Mouse (Mus musculus) testis, postnatal 14 days (tissue): ENCODE data around the gene Slc22a8.
A peak's percentile ranks its signal among the peaks of the same experiment; 100 is the strongest.

ENCODE experiments used
- DNase-seq: peaks from one replicate; pipeline ENCODE4 v3.0.0; 2021; ENCODE audit warnings: low spot score

Gene Slc22a8

DNA sequence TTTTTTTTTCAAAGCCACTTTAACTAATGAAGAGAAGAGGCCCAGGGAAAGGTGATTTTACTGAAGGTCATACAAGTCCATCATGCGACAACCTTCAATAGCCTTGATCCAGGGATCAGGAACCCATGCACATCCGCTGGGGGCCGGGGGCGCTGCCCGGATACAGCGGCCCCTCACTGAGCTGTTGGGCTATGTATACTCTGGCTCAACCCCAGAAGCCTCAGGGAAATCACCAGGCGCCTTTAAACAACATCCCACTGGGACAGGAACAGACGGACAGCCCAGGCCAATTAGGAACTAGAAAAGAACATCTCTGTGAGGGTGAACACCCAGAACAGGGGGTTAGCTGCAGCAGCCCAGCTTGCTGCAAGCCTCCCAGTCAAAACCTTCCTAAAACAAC, at the start of gene Slc22a8:
Slc22a8 (plus strand) TSS at position 301 of the 400 bp plus-strand sequence.
- no peak for DNase-seq

DNA sequence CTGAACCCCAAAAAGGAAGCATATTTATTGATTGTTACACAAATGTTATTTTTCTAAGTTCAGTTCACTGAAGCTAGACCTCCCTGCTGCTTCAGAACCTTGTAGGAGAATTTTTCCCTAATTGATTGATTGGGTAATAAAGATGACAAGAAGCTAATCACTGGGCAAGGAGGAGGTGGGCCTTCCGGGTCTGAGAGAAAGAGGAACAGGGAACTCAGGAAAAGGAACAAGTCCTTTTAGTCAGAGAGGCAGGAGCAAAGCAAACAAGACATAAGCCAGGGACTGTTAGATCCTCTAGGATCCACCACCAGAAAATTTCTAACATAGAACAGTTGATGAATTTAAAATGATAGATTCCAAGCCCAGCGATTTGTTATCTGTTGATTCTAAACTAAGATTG, 32.2 kb upstream of the Slc22a8 start:
- DNase-seq, result no peak

DNA sequence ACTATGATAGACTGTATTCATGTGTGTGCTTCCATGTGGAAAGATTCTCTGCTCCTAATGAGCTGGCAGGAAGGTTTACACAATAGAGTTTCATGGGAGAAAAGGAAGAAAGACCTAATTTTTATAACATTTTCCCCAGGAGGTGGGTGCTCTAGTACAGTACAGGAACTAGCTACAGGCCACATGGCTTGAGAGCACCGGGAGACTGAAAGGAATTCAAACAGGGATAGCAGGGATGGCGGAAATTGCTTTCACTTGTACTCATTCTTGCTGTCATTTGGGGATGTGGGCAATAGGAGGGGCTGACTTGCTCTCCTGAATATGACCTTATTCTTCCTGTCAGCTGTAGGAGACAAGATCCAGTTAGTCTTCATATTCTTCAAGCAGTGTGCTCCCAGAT, 27.0 kb upstream of the Slc22a8 start:
- DNase-seq, result no peak

DNA sequence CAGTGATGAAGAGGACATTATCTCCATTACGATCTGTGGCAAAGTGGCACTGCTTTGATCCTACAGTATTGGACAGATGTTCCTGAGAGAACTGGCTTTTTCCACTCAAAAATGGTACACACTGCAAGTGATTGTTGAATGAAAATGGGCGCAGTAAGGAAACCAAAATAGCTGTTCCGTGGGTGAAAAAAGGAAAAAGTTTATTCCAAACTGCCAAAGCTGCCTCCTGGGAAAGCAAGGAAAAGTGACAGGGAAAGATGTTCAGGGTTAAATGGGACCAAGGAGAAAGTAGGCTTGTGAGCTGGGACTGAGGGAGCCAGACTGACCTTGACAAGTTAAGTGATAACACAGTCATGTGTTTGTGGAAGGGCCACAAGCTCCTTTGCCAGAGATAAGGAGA, 26.6 kb upstream of the Slc22a8 start:
- peak; percentile 19 for DNase-seq

DNA sequence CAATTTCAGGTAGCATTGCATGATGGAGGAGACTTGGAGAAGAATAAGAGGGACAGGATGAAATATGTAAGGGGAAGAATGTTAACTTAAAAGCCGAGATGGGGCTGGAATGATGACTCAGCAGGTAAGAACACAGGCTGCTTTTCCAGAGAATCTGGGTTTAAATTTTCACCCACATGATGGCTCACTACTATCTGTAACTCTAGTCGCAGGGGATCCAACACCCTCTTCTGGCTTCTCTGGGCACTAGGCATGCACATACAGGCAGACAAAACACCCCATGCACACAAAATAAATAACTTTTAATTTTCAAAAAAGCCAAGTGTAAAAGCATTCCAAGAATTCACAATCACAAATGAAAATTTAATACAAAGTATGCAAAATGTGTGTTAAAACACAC, 25.8 kb upstream of the Slc22a8 start:
- no peak for DNase-seq

DNA sequence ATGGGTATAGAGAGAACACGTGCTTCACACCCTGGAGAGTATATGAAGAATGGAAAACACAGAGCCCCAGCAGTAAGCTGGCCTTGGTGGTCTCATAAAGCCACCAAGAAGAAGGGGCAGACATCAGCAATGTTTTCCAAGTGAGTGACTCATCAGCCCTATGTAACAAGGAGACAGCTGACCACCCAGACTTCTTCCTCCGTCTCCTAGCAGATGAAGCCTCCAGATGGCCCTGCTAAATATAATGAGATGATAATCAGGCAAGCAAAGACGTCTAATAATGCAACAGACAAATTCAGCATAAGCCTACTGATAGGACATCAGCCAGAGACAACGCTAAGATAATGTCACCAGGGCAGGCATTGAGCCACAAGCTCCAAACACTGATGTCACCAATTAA, 25.1 kb upstream of the Slc22a8 start:
- no peak for DNase-seq

DNA sequence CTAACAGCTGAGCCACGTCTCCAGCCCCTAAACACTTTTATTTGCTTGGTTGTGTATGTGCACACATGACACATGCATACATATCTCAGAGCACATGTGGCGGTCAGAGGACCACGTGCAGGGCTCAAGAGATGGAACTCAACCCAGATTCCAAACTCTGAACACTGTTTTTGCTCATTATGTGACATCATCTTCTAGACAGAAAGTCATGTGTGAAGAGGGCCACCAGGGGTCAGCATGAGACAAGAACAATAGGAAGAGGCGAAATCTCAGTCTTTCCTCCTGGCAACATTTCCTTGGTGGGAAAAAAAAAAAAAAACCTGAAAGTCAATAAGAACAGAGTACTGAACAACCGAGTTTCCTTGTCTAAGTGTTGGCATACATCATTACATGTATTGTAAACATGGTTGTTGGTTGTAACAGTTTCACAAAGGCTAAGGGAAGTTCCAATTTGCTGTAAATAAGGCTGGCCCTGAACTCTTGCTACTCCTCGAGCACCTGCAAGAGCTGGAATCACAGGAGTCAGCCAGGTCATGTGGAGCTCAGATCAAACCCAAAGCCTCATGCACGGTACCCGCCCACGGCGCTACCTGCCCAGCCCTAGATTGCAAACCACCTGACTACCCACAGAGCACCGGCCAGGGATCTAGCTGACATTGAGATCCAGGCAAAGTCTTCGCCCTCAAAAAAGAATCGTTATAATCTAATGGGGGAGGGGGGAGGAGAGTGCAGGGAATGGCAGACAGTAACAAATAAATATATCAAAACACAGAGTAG, 23.8 kb upstream of the Slc22a8 start:
- DNase-seq, result no peak

DNA sequence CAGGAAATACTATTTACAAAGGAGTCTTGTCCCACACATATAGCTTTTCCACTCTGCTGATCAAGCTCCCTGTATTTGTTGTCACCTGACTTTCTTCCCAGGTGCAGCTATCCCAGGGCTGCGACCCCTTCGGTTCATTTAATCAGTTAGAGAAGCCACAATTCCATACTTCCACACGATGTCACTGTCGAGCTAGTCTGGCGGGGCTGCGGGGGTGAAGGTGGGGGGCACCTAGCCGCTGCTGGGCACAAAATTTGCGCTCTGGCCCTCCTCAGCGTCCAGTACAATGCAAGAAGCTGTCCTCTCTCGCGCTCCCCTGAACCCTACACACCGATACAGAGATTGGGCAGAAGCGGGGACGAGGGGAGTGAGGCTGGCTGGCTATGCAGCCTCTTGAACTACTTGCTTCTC, 21.6 kb upstream of the Slc22a8 start:
- no peak for DNase-seq

DNA sequence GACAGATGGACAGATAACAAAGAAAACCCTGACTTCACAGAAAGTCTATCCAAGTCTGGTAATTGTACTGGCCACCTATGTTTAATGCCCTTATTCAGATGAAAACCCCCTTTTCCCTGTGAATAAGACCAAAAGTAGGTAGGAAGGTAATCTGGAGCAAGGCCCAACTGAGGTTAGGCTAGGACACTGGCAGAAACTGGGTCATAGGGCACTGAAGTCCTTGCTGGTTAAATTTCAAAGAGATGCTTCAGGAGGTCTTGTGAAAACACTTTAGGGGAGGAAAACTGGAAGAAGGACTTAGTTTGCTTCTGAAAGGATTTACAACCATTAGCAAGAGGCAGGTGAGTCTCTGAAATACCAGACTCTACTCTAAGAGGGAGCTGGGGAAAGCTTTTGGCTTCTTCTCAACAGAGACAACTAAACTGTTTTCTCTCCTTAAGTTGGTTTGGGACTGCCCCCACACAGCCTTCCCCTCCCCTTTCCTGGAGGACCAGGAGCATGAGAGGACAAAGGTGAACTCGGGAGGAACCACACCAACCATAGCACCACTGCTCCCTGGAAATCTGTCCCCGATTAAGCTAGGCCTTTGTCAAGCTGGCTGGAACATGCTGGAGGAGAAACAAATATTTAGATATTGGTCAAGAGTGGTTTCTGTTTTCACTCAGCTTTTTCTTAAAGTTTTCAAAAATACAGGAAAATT, 20.6 kb upstream of the Slc22a8 start:
- no peak for DNase-seq

DNA sequence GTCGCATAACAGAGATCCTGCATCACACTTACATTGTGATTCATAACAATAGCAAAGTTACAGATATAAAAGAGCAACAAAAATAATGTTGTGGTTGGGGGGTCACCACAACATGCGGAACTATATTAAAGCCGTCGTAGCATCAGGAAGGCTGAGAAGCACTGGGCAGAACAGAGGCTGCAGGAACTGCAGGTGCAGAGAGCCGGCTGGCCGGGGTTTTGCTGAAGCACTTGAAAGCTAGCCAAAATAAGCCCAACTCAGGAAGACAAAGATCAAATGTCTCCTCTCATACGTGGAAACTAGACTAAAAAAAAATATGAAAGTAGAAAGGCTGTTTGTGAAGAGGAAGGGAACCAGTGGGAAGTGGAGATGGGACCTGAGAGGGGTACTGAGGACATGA, 19.3 kb upstream of the Slc22a8 start:
- DNase-seq, result no peak

DNA sequence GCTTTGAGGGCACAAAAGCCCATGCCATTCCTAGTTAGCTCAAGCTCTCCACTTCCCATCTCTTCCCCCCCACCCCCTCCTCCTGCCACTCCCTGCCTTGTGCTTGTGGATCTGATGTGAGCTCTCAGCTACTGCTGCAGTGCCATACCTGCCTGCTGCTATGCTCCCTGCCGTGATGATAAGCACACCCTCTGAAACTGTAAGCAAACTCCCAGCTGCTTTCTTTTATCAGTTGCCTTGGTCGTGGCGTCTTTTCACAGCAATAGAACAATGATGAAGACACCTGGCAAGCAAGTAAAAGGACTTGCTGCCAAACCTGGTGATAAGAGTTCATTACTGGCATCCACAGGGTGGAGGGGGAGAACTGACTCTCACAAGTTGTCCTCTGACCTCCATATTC, 18.6 kb upstream of the Slc22a8 start:
- no peak for DNase-seq

DNA sequence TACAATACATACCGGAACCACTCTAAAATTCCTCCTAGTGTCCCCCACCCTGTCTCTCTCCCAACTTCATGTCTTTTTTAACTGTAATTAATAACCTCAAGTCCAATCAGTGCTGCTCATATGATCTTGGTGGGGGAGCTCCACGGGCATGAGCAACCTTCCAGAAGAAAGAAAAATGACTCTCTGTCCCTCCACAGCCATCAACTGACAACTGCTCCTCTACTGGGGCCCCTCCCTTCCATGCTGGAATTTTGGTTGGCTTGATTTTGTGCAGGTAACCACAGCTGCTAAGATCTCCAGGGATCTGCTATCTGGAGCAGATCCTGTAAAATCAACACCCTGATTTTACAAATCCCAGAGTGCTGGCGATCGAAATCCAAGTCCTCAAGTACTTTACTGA, 13.6 kb upstream of the Slc22a8 start:
- no peak for DNase-seq

DNA sequence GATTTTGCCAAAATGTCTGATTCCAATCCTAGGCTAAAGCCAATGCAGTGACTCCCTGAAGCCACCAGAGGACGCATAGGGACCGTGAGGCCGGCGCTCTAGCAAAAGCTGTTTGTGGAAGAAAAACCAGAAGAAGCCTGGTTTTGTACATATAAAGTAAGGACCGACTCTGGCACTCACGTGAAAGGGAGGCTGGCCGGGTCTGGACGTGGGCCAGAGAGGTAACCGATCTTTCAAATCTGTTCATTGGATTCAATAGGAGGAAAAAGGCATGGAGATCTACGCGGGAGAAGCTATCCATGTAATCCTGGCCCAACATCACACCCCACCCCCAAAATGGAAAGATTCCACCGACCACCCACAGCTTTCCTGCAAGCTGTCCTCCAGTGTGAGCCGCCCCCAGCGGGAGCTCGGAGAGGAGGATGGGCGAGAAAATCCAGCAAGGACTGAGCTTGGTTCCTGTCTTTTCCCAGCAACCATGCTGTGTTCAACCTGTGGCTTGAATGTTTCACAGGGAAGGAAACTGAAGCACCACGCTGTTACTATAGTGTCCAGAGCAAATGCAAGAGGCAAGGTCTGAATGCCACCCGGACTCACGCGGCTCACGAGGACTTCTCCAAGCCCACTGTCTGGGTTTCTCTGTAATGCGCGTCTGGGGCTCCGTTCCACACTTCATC, 12.6 kb upstream of the Slc22a8 start:
- DNase-seq, result peak; percentile 22

DNA sequence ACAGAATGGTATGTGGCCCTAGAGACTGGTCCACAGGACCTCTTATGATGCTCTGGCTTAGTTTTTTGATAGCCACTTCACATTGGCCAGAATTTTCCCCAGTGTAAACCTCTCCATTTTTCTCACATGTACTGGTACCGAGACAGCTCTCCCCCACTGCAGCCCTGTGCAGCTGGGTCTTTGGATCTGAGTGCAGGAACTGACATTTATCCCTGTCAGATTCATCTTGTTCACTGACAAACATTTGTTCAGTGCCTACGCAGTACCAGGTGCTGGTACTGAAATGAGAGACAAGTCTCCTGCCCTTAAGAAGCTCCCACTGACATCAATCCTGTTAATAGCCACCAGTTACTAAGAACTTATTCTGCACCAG, 12.1 kb upstream of the Slc22a8 start:
- no peak for DNase-seq

DNA sequence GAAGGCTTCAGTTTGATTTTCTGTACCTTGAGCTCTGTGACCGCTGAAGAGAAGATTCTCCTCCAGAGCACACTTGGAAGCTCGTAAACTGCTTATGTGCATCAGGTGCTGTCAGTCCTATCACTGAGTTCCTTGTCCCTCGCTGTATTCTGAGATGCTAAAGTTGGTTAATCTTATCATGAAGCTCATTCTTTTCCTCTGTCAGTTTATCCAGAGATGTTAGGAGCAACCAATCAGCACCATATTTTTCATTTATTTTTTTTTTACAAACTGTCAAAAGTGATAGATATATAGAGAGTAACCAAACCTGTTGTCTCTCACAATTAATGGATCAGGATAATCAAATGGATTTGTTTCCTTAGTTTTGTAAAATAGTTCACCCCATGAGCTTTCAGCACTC, 5.8 kb upstream of the Slc22a8 start:
- no peak for DNase-seq

DNA sequence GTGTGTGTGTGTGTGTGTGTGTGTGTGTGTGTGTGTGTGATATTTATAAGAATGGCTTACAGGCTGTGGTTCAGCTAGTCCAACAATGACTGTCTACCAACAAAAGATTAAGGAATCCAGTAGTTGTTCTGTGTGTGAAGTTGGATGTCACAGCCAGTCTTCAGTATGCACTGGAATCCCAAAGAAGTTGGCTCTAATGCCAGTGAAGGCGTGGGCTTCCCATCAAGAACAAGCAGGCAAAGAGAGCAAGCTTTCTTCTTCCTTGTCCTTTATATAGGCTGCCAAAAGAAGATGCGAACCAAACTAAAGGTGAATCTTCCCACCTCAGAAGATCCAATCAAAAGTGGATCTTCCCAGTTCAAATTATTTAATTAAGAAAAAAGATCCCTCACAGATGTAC, 5.2 kb upstream of the Slc22a8 start:
- DNase-seq, result no peak

DNA sequence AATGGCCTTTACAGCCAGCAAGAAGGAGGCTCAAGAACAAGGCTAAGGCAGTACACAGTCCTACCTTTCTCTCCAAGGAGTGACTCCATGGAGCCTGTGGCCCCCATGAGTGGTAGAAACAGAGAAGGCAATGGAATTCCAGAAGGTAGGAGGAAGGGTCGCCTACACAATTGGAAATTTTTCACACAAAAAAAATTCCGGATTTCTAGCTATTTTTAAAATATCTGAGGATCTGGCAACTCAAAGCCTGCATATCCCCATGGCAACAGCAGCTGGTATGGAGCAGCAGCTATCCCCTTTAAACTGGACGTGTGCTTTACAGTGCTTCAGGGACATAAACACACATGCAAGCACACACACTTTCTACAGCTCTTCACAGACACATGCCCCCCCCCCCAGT, 4.7 kb upstream of the Slc22a8 start:
- DNase-seq, result no peak

DNA sequence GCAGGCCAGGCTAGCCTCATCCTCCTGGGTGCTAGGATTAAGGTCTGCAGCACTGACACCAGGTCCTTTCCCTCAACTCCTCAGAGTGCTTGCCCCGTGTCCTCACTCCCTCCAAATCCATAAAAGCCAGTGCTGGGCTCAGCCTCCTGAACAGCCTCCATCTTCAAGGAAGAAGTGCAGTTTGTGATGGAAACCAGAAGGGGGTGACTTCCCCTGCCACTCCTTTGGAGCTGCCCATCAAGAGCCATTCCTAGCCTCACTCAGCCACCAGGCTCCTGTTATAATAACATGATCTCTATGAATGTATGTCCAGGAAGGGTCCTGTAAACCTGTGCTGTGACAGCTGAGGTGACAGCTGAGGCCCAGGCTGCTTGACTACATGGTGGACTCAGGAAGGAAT, 3.7 kb upstream of the Slc22a8 start:
- DNase-seq, result no peak

DNA sequence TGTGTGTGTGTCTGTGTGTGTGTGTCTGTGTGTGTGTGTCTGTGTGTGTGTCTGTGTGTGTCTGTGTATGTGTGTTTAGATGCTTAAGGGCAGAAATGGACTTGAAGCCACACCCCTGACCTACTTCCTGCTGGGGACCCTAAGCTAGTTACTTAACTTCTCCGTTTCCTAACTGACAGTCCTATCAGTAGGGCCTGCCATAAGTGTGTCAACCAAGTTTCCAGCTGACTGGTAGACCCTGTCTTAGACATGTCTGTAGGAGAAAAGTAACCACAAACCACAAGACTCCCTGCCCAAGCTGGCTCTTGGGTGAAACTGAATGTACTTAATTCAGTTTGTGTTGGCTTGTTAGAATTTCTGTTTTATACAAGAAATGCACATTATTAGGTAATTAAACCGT, 1.1 kb downstream of the Slc22a8 start:
- no peak for DNase-seq

DNA sequence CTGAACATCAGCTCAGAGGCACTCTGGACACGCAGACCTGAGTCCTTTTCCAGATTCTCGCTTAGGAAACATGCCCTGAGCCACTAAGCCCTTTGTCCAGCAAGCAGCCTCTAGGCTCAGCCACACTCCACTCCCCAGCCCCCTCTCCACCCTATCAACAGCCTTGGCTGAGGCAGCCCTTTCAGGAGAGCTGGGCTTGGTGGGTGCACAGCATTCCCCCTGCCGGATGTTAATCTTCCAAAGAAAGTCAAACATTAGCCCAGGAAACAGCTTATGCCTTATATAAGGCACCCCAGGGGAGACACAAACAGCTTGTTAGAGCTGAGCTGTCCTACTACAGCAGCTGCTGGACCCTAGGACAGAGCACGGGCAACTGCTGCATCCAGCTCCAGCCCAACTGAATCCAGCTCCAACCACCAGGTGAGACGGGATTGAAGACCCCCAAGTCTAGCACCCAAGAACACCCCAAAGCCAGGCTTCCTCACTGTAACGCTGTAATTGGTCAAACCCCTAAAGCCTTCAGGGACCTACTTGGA, 1.9 kb downstream of the Slc22a8 start:
- DNase-seq, result no peak

DNA sequence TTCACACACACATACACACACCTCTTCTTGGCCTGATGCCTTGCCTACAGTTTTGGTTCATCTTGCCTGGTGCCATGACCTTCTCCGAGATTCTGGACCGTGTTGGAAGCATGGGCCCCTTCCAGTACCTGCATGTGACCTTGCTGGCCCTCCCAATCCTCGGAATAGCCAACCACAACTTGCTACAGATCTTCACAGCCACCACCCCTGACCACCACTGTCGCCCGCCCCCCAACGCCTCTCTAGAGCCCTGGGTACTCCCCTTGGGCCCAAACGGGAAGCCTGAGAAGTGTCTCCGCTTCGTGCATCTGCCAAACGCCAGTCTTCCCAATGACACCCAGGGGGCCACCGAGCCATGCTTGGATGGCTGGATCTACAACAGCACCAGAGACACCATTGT, 2.8 kb downstream of the Slc22a8 start:
- DNase-seq, result no peak

DNA sequence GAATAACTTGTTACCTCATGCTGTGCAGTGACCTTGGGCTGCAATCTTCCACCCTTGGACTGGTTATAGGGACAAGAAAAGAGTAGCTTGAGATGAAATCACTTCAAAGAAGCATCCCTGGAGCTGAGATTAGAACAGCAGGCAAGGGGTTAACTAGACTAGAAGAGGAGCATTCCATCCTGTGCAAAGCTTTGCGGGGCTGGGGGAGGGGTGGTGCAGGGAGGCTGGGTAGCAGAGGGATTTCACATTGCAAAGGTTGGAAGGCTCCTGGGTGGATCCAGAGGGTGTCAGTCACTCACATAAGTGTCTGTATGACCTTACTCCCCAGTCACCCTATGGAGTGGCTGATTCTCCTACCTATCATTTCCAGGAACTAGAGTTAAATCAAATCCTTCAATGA, 3.5 kb downstream of the Slc22a8 start:
- no peak for DNase-seq

DNA sequence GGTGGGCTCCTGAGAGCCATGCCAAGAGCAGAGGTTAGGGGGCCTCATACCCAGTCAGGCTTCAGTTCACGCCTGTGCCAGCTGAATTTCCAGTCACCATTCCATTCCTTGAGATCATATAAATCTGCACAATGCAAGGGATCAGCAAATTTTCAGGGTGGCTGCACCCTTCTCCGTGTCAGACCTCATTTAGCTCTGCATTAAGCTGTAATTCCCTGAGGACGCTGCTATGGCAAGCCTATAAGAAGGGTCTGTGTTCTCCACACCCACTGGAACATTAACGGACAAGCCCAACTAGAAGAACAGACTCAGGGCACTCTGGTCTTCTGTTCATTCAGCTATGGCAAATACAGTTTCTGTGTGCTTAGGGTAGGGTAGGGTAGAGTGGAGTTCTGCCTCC, 6.2 kb downstream of the Slc22a8 start:
- no peak for DNase-seq
